Mouse (Mus musculus): ENCODE data around the gene Gjb3.

- TF ChIP-seq CTCF (IDR thresholded peaks at IDR 0.05; ENCODE audit: control insufficient read depth, insufficient read depth, low read length), result no peak
- no peak for TF ChIP-seq POLR2A (IDR thresholded peaks at IDR 0.05; ENCODE audit: borderline replicate concordance, control insufficient read depth, low read depth, low read length)
Measured at GRCm38 (mm10) chr4:127279241-127279640, 51.4 kb downstream of the Gjb3 start.
